Comparison of ENCODE assay signal across 29 mouse cellular contexts in genomic region chr2:18686386-18686785, GRCm38 (mm10). TPM values are rescaled to one million over a fixed set of nuclear protein-coding genes. Genes with fewer than 3 reads are reported as not detected.
"Had no signal": no experiment of that assay in that cellular context is flagged by ENCODE, and none has a peak within 500 bp of the region (broad histone marks: within the 10 kb centered on the region; RNA-seq: fewer than 3 reads in every experiment).

No protein-coding gene starts in this region.

- H3K4me2 ChIP-seq: heart, embryonic 11.5 days; heart, embryonic 13.5 days; heart, embryonic 15.5 days; hindbrain, embryonic 13.5 days; hindbrain, embryonic 15.5 days; intestine, embryonic 15.5 days; limb, embryonic 12.5 days; liver, embryonic 11.5 days; liver, embryonic 13.5 days; liver, embryonic 15.5 days had no signal

- ATAC-seq: hindbrain, postnatal 0 days; inflammation-experienced regulatory T-cells, adult 6 months; intestine, embryonic 15.5 days; intestine, postnatal 0 days had no signal

- H3K9ac ChIP-seq: heart, embryonic 13.5 days; heart, embryonic 15.5 days; hindbrain, embryonic 13.5 days; hindbrain, embryonic 15.5 days; intestine, embryonic 15.5 days; limb, embryonic 12.5 days; liver, embryonic 13.5 days; liver, embryonic 15.5 days had no signal

- H3K36me3 ChIP-seq: intestine, embryonic 15.5 days; liver, embryonic 13.5 days had no signal

- H3K9me3 ChIP-seq: heart, embryonic 13.5 days; heart, embryonic 15.5 days; hindbrain, embryonic 13.5 days; hindbrain, embryonic 15.5 days; intestine, embryonic 15.5 days; limb, embryonic 10.5 days; limb, embryonic 12.5 days; liver, embryonic 13.5 days; liver, embryonic 15.5 days had no signal

- H3K4me3 ChIP-seq: heart, adult 2 months; heart, embryonic 13.5 days; heart, embryonic 15.5 days; hindbrain, embryonic 13.5 days; hindbrain, embryonic 15.5 days; intestine, embryonic 15.5 days; layer of hippocampus, adult 2 months; left cerebral cortex, adult 2 months; limb, embryonic 10.5 days; limb, embryonic 12.5 days; liver, embryonic 13.5 days; liver, embryonic 15.5 days had no signal

- DNase-seq: gastrocnemius, postnatal 14 days; gastrocnemius, postnatal 36 days; heart, adult 11 months; heart, adult 2 months; heart, postnatal 14 days; heart, postnatal 36 days; kidney, adult 18-20 months; kidney, adult 8-10 months; kidney, postnatal 10 days; kidney, postnatal 25 days; kidney, postnatal 4 days; liver; liver, embryonic 13.5 days had no signal

- H3K27ac ChIP-seq: heart, adult 2 months; heart, embryonic 13.5 days; heart, embryonic 15.5 days; hindbrain, embryonic 13.5 days; hindbrain, embryonic 15.5 days; hindbrain, postnatal 0 days; intestine, embryonic 15.5 days; layer of hippocampus, adult 2 months; left cerebral cortex, adult 2 months; limb, embryonic 10.5 days; limb, embryonic 12.5 days; liver, embryonic 13.5 days; liver, embryonic 15.5 days had no signal

RNA-seq across cellular contexts. Expression of gene Spag6, which starts 7.4 kb away (rescaled TPM):
- polyA plus RNA-seq: heart, embryonic 11.5 days; heart, embryonic 13.5 days; inflammation-experienced regulatory T-cells, adult 6 months; intestine, postnatal 0 days; kidney, embryonic 16.5 days; limb, embryonic 10.5 days; liver, embryonic 11.5 days; liver, embryonic 13.5 days; liver, embryonic 15.5 days had no signal
